Mouse (Mus musculus): ENCODE results near the gene Olfr1222.
"Not testable (repeated sequence)": the region's sequence is repeated elsewhere in the genome, so short reads cannot be mapped to it uniquely, and the experiment has no call there.

Gene Olfr1222

DNA sequence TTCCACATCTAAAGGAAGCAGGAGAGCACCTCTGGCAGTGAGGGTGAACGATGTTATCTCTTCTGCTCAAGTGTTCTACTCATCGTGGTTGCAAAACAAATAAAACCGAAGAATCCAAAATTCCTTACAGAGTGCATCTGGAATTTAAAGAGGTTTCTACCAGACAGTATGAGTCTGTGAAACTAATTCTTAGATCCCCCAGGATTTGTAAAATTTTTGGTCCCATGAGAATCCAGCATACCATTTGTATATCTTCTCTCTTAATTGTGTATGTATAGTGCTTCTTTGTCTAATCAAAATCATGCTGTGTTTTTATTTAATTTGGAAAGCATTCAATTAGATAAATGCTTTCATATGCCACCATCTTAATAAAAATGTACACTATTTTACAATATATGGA is at the start of gene Olfr1222:
TSS of gene Olfr1222 (minus strand) at position 101 of the 400 bp plus-strand sequence.
- ATAC-seq (ENCODE audit: insufficient number of reproducible peaks, low FRiP score, low TSS enrichment) = no peak

DNA sequence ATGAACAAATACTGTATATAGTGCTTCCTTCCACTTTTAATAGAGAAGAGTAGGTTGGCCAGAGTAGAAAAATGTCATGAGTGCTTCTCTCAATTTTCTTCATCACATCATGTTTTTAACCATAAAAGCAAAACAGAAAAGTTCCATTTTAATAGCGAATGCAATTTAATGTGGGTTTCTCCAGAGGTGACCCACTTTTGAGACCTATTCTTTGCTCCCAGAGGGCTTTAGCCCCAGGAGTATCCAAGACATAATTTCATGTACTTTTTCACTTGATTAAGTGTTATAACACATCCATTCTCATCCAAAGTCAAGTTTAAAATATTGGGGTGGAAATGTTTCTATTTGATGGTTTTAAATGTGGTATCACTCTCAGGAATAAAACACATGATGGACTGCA is 41.7 kb upstream of the Olfr1222 start, which contains the start of gene Olfr1225:
TSS of gene Olfr1225 (minus strand) at position 101 of the 400 bp plus-strand sequence.
- no peak for ATAC-seq (ENCODE audit: insufficient number of reproducible peaks, low FRiP score, low TSS enrichment)

DNA sequence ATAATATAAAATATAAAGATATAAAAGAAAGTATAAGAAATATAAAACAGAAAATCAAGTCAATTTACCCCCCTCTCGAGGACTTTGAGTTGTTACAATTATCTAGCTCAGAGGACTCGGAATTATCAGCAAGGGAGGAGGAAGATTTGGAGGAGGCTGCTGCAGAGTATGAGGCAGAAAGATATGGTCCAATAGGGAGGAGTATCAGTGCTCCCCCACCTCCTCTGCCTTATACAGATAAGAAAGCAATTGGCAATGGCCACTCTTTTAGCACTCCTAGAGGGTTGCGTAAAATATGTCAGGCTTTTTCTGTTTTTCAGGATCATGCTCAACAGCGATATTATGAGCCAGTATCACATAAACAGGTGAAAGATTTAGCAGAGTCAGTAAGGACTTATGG is 31.9 kb upstream of the Olfr1222 start:
- ATAC-seq (ENCODE audit: insufficient number of reproducible peaks, low FRiP score, low TSS enrichment) = not testable (repeated sequence)

DNA sequence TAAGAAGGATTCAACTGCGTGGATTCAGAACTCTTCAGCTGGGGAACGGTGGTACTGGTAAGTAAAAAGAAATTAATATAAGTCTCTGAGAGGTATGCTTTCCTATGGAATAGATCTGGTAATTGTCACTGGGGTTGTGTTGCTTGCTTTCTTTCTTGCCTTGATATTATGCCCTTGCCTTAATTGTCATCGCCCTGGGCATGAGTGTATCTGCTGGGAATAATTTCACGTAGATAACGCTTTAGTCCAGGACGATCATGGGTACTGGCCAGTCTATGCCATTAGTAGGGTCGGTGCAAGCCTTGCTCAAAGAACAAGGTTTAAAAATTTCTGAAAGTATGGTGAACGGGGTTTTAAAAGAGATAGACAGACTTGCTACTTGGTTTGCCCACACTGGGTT is 31.1 kb upstream of the Olfr1222 start, which contains the start of gene Olfr1224-ps1:
TSS of gene Olfr1224-ps1 (minus strand) at position 101 of the 400 bp plus-strand sequence.
- ATAC-seq (ENCODE audit: insufficient number of reproducible peaks, low FRiP score, low TSS enrichment) = not testable (repeated sequence)

DNA sequence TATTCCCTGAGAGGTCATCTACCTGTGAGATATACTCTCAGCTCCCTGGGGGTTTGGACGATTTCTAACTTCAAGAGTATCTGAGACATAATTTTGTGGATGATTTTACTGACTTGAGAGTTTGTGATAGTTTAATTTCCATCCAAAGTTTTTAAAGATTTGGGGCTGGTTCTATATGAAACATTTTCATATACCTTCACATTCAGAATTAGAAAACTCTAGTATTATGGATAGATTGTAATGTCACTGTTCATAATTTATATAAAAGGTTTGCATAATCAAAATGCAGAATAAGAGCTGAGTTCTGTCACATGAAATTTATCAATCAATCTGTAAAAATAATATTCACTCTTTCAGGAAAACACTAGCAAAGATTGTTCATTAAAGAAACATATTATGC is 18.6 kb upstream of the Olfr1222 start, which contains the start of gene Olfr1223:
TSS of gene Olfr1223 (minus strand) at position 101 of the 400 bp plus-strand sequence.
- no peak for ATAC-seq (ENCODE audit: insufficient number of reproducible peaks, low FRiP score, low TSS enrichment)

DNA sequence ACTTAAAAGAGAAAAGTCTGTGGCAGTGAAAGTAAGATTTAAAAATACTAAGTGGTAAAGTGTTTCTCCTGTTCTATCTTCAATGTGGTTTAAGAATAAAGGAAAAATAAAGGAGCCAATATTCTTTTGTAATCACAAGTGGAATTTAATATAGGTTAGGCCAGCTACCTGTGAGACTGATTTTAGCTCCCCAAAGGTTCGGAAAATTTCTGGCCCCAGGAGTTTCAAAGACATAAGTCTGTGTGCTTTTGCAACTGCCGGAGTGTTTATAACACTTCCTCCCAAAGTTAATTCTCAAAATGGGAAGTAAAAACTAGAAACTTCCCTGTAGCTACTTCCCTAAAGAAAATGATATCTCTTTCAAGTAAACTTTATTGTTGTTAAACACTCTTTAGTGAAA is 15.7 kb downstream of the Olfr1222 start, which contains the start of gene Olfr1221:
TSS of gene Olfr1221 (minus strand) at position 101 of the 400 bp plus-strand sequence.
- no peak for ATAC-seq (ENCODE audit: insufficient number of reproducible peaks, low FRiP score, low TSS enrichment)

DNA sequence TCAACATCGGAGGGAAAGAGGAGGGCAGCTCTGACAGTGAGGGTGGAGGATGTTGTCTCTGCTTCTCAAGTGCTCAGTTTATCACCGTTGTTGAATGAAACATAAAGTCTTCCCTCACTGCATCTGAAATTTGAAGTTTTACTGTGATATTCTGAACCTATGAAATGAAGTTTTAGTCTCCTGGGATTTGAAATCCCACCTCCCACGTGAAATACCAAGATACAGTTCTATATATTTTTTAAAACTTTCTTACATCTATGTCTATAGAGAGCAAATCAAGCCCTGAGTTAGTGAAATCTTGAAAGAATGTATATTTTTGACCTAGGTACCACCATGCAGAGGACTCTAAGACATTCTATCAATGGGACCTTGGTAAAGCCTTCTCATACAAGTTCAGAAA is 26.1 kb downstream of the Olfr1222 start, which contains the start of gene Olfr1220:
TSS of gene Olfr1220 (minus strand) at position 101 of the 400 bp plus-strand sequence.
- ATAC-seq (ENCODE audit: insufficient number of reproducible peaks, low FRiP score, low TSS enrichment) = no peak

DNA sequence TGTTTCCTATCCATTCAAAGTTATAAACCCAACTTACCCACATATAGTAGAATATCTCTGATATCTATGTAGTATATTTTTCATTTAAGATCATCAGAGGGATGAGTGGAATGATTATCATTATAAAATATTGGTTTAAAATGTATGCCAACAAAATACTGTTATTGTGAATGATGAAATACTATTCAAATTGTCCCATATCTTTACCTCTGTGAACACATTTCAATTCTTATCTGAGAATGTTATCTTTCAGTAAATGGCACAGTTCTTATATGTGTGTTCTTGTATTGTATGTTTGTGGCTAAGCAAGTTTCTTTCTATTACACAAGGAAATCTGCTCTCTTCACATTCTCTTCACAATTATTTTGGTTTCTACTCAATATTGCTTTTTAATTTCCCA is 27.2 kb downstream of the Olfr1222 start:
- no peak for ATAC-seq (ENCODE audit: insufficient number of reproducible peaks, low FRiP score, low TSS enrichment)

DNA sequence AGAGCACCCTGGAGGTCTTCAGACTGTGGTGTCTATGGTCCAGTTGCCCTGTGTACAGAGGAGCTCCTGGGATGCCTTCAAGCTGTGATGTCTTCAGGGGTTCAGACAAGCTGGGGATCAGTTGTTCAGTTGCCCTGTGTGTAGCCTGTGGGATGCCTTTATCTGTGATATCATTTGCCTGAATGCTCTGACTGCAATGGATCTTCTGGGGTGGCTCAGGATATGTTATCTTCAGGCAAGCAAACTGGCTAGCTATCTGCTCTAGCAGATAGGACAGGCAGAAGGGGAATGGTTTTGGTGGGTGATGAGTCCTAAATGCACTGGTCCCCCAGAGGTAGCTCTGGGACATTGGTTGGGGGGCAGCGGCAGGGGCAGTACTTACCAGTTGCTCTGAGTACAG is 39.0 kb downstream of the Olfr1222 start:
- ATAC-seq (ENCODE audit: insufficient number of reproducible peaks, low FRiP score, low TSS enrichment) = no peak

DNA sequence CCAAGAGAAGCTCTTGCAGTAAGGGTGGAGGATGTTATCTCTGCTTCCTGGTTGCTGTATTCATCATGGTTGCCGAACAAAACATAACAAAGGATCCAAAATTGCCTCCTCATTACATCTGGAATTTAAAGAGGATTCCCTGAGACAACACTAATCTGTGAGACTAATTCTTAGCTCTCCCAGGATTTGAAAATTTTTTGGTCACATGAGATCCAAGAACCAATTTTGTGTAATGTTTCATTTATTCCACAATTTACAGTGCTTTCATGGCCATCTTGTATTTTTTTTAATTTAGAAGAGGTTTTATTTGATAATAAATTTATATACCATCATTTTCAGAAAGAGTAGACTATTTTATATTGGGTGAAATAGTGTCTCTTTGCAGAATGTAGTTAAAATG is 49.4 kb downstream of the Olfr1222 start, which contains the start of gene Olfr1219:
TSS of gene Olfr1219 (minus strand) at position 101 of the 400 bp plus-strand sequence.
- no peak for ATAC-seq (ENCODE audit: insufficient number of reproducible peaks, low FRiP score, low TSS enrichment)

DNA sequence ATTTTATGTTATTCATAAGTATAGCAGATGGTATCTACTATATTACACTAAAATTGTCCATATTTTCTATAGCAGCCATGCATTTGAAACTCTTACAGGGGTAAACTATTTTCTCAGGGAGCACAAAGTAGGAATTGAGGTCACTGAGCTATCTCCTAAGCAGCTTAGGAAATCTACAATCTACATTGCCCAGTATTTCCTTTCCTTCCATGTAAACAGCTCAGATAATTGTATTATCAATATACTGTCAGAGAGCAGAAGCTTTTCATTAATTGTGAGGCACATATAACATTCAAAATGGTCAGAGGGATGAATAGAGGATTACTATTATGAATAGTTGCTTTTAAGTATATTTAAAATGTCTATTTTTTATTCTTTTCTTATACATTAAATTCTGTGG is 51.4 kb downstream of the Olfr1222 start:
- ATAC-seq (ENCODE audit: insufficient number of reproducible peaks, low FRiP score, low TSS enrichment) = no peak

Data from cerebellum, adult (tissue).